Mouse (Mus musculus): ENCODE results near the gene Sh3kbp1. TPM values are rescaled to one million over a fixed set of nuclear protein-coding genes. Genes with fewer than 3 reads are reported as not detected.
A peak's percentile ranks its signal among the peaks of the same experiment; 100 is the strongest.

Gene Sh3kbp1
- polyA plus RNA-seq, 1 experiment from 2014 or later: 44.1 TPM

- ATAC-seq (replicated peaks; ENCODE audit: low FRiP score): no peak
- Histone ChIP-seq H3K27ac (no peak overlapping the region), H3K4me3 (replicated peaks) (no peak overlapping the region), H3K36me3 (no peaks in the 10 kb centered on the region), H3K9me3 (replicated peaks) (no peaks in the 10 kb centered on the region), H3K4me2 (no peak overlapping the region), H3K4me1 (no peaks in the 10 kb centered on the region), H3K27me3 (peaks cover 40% of the 10 kb centered on the region), H3K9ac (no peak overlapping the region)
- WGBS: 80% methylated on average over 4 of the region's 4 CpGs
These were observed 59.8 kb downstream of the Sh3kbp1 start for GRCm38 (mm10) chrX:159686850-159687249.

GRCm38 (mm10) chrX:159688698-159689097 is 61.6 kb downstream of the Sh3kbp1 start:
- no peak overlapping the region for H3K4me2 ChIP-seq
- H3K4me3 ChIP-seq (replicated peaks): no peak overlapping the region
- H3K27ac ChIP-seq: no peak overlapping the region
- no peaks in the 10 kb centered on the region for H3K36me3 ChIP-seq
- H3K27me3 ChIP-seq: peaks cover 40% of the 10 kb centered on the region
- 83% methylated on average over 5 of the region's 5 CpGs for WGBS
- H3K9me3 ChIP-seq (replicated peaks): no peaks in the 10 kb centered on the region
- H3K9ac ChIP-seq: no peak overlapping the region
- no peak for ATAC-seq (replicated peaks; ENCODE audit: low FRiP score)
- H3K4me1 ChIP-seq: no peaks in the 10 kb centered on the region

GRCm38 (mm10) chrX:159689785-159690416 is 62.8 kb downstream of the Sh3kbp1 start:
- no peak for ATAC-seq (replicated peaks; ENCODE audit: low FRiP score)
- Histone ChIP-seq H3K36me3 (no peaks in the 10 kb centered on the region), H3K27me3 (peaks cover 34% of the 10 kb centered on the region), H3K4me3 (replicated peaks) (no peak overlapping the region), H3K4me1 (no peaks in the 10 kb centered on the region), H3K4me2 (no peak overlapping the region), H3K9ac (no peak overlapping the region), H3K9me3 (replicated peaks) (no peaks in the 10 kb centered on the region), H3K27ac (no peak overlapping the region)
- WGBS: 74% methylated on average over 10 of the region's 10 CpGs

GRCm38 (mm10) chrX:159693126-159693525 is 66.1 kb downstream of the Sh3kbp1 start:
- Histone ChIP-seq H3K27me3 (peaks cover 25% of the 10 kb centered on the region), H3K36me3 (no peaks in the 10 kb centered on the region), H3K4me3 (replicated peaks) (no peak overlapping the region), H3K9ac (no peak overlapping the region), H3K4me1 (peaks cover 5% of the 10 kb centered on the region; the same call in 1 of the 2 replicates), H3K27ac (no peak overlapping the region), H3K4me2 (no peak overlapping the region), H3K9me3 (replicated peaks) (no peaks in the 10 kb centered on the region)
- ATAC-seq (replicated peaks; ENCODE audit: low FRiP score): no peak
- 79% methylated on average over 5 of the region's 5 CpGs for WGBS

GRCm38 (mm10) chrX:159696545-159696944 is 69.5 kb downstream of the Sh3kbp1 start:
- peak; percentile 31; the same call in 1 of the 2 replicates for ATAC-seq (replicated peaks; ENCODE audit: low FRiP score)
- H3K4me1 ChIP-seq: peaks cover 5% of the 10 kb centered on the region; the same call in 1 of the 2 replicates
- peak overlapping the region; percentile 75 for H3K27ac ChIP-seq
- no peaks in the 10 kb centered on the region for H3K9me3 ChIP-seq (replicated peaks)
- WGBS: 17% methylated on average over 2 of the region's 2 CpGs
- no peak overlapping the region for H3K9ac ChIP-seq
- no peaks in the 10 kb centered on the region for H3K36me3 ChIP-seq
- peaks cover 18% of the 10 kb centered on the region; the same call in 1 of the 2 replicates for H3K27me3 ChIP-seq
- H3K4me2 ChIP-seq: no peak overlapping the region
- no peak overlapping the region for H3K4me3 ChIP-seq (replicated peaks)

GRCm38 (mm10) chrX:159697030-159697454 is 70.0 kb downstream of the Sh3kbp1 start:
- ATAC-seq (replicated peaks; ENCODE audit: low FRiP score): peak; percentile 91
- peak overlapping the region; percentile 75 for H3K27ac ChIP-seq
- no peaks in the 10 kb centered on the region for H3K36me3 ChIP-seq
- no peak overlapping the region for H3K4me2 ChIP-seq
- H3K4me1 ChIP-seq: peaks cover 5% of the 10 kb centered on the region; the same call in 1 of the 2 replicates
- no peak overlapping the region for H3K9ac ChIP-seq
- H3K4me3 ChIP-seq (replicated peaks): no peak overlapping the region
- H3K27me3 ChIP-seq: peaks cover 18% of the 10 kb centered on the region; the same call in 1 of the 2 replicates
- 19% methylated on average over 4 of the region's 4 CpGs for WGBS
- H3K9me3 ChIP-seq (replicated peaks): no peaks in the 10 kb centered on the region

- Histone ChIP-seq H3K4me1 (peaks cover 5% of the 10 kb centered on the region; the same call in 1 of the 2 replicates), H3K9me3 (replicated peaks) (no peaks in the 10 kb centered on the region), H3K27me3 (peaks cover 19% of the 10 kb centered on the region; the same call in 1 of the 2 replicates), H3K9ac (no peak overlapping the region), H3K36me3 (no peaks in the 10 kb centered on the region), H3K4me2 (no peak overlapping the region), H3K27ac (no peak overlapping the region), H3K4me3 (replicated peaks) (no peak overlapping the region)
- ATAC-seq (replicated peaks; ENCODE audit: low FRiP score): no peak
- WGBS: 93% methylated on average over 2 of the region's 2 CpGs
These were observed 75.8 kb downstream of the Sh3kbp1 start for GRCm38 (mm10) chrX:159702850-159703249.

GRCm38 (mm10) chrX:159704381-159705004 is 77.4 kb downstream of the Sh3kbp1 start:
- Histone ChIP-seq H3K36me3 (no peaks in the 10 kb centered on the region), H3K9ac (no peak overlapping the region), H3K4me1 (peaks cover 9% of the 10 kb centered on the region; the same call in 1 of the 2 replicates), H3K4me2 (no peak overlapping the region), H3K4me3 (replicated peaks) (no peak overlapping the region), H3K27ac (peak overlapping the region; percentile 72), H3K27me3 (peaks cover 13% of the 10 kb centered on the region), H3K9me3 (replicated peaks) (no peaks in the 10 kb centered on the region)
- ATAC-seq (replicated peaks; ENCODE audit: low FRiP score): peak; percentile 65
- 35% methylated on average over 4 of the region's 4 CpGs for WGBS

GRCm38 (mm10) chrX:159705412-159705811 is 78.3 kb downstream of the Sh3kbp1 start:
- Histone ChIP-seq H3K4me2 (no peak overlapping the region), H3K9ac (no peak overlapping the region), H3K4me1 (peaks cover 9% of the 10 kb centered on the region; the same call in 1 of the 2 replicates), H3K36me3 (no peaks in the 10 kb centered on the region), H3K27me3 (peaks cover 14% of the 10 kb centered on the region), H3K9me3 (replicated peaks) (no peaks in the 10 kb centered on the region), H3K4me3 (replicated peaks) (no peak overlapping the region), H3K27ac (no peak overlapping the region; the same call in 1 of the 2 replicates)
- WGBS: 32% methylated on average over 2 of the region's 2 CpGs
- ATAC-seq (replicated peaks; ENCODE audit: low FRiP score): no peak

GRCm38 (mm10) chrX:159708076-159708830 is 81.2 kb downstream of the Sh3kbp1 start:
- WGBS: 34% methylated on average over 8 of the region's 8 CpGs
- peaks cover 9% of the 10 kb centered on the region; the same call in 1 of the 2 replicates for H3K4me1 ChIP-seq

GRCm38 (mm10) chrX:159709296-159709695 is 82.2 kb downstream of the Sh3kbp1 start:
- Histone ChIP-seq H3K27me3 (peaks cover 29% of the 10 kb centered on the region), H3K27ac (peak overlapping the region; percentile 78), H3K9me3 (replicated peaks) (no peaks in the 10 kb centered on the region), H3K9ac (no peak overlapping the region), H3K36me3 (no peaks in the 10 kb centered on the region), H3K4me1 (peaks cover 6% of the 10 kb centered on the region; the same call in 1 of the 2 replicates), H3K4me3 (replicated peaks) (0 out of 2 replicates have a peak overlapping the region, but pooled peaks have one; percentile 11), H3K4me2 (peak overlapping the region; percentile 27)
- 89% methylated on average over 6 of the region's 6 CpGs for WGBS
- ATAC-seq (replicated peaks; ENCODE audit: low FRiP score): no peak

More at GRCm38 (mm10) chrX:159708076-159708830, 81.2 kb downstream of the Sh3kbp1 start:
- peak overlapping the region; percentile 11; the same call in 1 of the 2 replicates for H3K4me3 ChIP-seq (replicated peaks)
- peaks cover 27% of the 10 kb centered on the region for H3K27me3 ChIP-seq
- H3K9ac ChIP-seq: no peak overlapping the region
- H3K4me2 ChIP-seq: peak overlapping the region; percentile 27; the same call in 1 of the 2 replicates
- H3K9me3 ChIP-seq (replicated peaks): no peaks in the 10 kb centered on the region
- peak overlapping the region; percentile 78 for H3K27ac ChIP-seq
- no peaks in the 10 kb centered on the region for H3K36me3 ChIP-seq
- peak; percentile 62; the same call in 1 of the 2 replicates for ATAC-seq (replicated peaks; ENCODE audit: low FRiP score)

All from kidney, embryonic 15.5 days (tissue).